Mouse (Mus musculus) left cerebral cortex, adult 18-20 months (tissue): ENCODE measurements around the gene Spaca7. TPM values are rescaled to one million over a fixed set of nuclear protein-coding genes. Genes with fewer than 3 reads are reported as not detected.
"Not testable (repeated sequence)": the region's sequence is repeated elsewhere in the genome, so short reads cannot be mapped to it uniquely, and the experiment has no call there.

ENCODE experiments used
- DNase-seq, 2 experiments: peaks; one replicate each; pipeline ENCODE4 v3.0.0; 2021 to 2022; ENCODE audit warnings: low spot score in 2 of 2, mixed read lengths in 1 of 2
- long read RNA-seq, 2 experiments: library from polyadenylated mRNA; stranded (forward); transcript quantifications; one replicate each; pipeline ENCODE4 v2.0.0; 2021
- total RNA-seq, 2 experiments: library from RNA; stranded (reverse); gene quantifications; 2 replicates each; pipeline ENCODE4 v1.2.3; 2021

Gene Spaca7
- not detected for total RNA-seq
- long read RNA-seq, experiment 1, result 0 reads
- long read RNA-seq, experiment 2, result 0 reads

DNA sequence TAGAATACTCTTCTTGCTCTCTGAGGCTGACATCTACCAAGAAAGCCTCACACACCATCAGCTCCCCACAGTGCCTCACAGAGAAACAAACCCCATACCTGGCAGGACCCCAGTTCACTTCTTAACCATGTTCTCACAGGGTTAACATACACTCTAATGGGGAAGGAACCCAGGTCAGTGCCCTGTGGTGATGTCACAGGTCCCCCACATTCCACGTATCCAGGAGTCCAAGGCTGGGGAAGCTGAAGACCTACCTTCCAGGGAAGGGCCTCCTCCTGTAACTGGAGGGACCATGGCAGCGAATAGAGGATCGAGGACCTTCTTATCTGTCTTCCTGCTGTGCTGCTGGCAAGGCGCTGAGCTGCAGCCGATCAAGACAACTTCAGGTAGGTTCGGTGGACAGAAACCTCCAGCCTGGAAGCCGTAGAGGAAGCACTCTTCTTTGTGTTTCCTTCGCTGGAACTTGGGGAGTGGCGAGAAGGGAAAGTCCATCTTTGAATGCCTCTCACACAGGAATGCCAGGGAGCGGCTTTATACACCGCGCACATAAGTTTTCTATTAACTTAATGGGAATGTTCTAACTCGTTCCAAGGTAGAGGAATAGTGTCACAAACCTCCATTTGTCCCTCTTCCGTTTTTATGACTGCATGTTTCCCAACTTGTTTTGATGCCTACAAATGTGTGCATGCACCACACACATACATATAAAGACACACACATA, at the start of gene Spaca7:
Gene Spaca7 (plus strand): TSS at position 216 of the 721 bp plus-strand sequence.
- DNase-seq, result no peak

DNA sequence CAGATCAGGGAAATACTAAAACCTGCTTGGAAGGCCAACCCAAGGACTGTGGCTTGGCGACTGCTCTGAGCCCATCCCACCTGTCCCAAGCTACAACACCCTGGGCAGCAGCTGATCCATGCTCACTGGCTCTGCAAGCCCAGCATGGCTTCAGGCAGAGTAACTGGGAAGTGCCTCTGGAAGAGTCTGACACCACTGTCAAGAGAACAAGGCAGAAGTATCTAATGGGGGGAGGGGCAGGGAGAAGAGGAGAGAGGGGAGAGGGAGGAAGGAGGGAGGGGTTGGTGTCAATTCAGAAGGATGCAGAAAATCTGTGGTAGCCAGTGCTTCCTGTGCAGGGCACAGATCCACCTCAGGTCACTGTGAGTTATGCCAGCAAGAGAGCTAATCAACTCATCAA, 48.5 kb upstream of the Spaca7 start:
- no peak for DNase-seq

DNA sequence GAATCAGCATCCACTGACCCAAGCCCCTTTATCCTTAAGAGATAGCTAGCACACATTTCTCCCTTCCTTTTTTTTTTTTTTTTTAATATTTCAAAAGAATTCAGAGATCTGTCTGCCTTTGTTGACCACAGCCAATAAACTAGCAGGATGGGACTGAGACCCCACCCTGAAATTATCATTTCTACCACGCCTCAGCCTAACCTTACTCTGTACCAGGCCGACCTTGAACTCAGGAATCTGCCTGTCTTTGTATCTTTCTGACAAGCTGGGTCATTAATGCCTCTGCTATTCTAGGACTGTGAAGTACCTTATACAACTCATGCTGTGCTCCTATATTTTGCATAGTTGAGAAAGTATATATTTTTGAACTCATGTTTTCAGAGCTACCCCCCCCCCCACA, 44.2 kb upstream of the Spaca7 start:
- no peak for DNase-seq

DNA sequence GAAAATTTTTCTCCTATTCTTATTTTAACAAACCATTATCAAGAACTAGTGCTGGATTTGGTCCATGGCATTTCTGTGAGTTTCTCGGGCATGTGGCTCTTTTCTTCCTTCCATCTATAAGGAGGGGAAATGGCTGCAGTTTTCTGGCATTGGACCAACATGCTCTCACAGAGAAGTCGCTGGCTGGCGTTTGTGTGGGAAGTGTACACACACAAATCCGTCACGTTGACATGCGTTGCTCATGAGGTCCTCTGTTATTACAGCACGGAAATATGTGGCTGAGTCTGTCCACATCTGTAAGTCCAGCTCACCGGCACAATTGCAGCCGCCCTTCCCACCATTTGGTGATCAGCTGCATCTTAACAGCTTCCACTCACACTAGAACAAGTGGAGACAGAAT, 37.2 kb upstream of the Spaca7 start:
- peak; percentile 10 to 27 for DNase-seq

DNA sequence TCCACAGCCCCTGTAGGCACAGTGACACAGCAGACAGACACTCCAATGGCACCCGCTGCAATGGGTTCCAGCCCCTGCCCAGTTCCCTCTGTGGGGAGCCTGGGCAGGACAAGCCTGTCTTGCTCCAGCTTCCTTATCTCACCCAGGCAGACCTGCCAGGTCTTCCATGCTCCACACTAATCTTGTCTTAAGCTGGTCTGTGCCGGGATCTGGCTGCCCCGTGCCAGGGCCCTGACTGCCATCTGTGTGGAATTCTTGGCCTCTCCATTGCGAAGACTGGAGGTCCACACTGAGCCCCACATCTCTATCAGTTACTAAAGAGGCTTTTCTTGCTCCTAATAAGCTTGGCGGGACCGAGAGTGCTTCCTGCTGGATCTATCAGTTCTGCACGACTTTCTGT, 36.5 kb upstream of the Spaca7 start:
- no peak for DNase-seq

DNA sequence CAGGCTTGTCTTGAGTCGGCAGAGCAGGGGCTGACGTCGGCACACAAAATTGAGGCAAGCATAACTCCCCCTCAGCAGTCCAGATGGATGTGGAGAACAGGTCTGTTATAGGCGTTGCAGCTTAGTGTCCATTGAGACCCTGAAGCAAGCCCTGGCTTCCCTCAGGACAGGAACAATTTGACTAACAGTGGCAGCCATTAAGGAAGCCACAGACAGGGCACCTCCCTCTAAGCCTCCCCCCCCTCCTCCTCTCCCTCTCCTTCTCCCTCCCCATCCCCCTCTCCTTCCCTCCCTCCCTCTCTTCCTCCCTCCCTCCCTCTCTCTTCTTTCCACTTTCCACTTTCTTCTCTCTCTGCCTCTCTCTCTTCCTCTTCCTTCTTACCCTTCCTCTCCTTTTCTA, 27.6 kb upstream of the Spaca7 start:
- DNase-seq, result no peak

DNA sequence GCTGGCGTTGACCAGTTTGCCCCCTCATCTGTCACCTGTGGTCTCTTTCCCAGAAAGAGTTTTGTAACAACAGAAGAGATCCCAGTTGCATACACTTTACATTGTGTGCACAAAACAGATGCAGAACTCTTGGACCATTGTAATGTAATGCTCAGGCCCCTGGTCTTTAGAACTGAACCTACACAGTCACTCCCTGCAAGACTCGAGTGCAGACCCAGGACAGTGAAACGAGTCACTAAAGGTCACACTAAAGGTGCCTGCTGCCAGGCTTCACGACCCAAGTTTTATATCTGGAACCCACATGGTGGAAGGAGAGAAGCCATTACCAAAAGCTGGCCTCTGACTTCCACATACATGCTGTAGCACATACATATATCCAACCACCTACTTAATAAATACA, 27.2 kb upstream of the Spaca7 start:
- no peak for DNase-seq

DNA sequence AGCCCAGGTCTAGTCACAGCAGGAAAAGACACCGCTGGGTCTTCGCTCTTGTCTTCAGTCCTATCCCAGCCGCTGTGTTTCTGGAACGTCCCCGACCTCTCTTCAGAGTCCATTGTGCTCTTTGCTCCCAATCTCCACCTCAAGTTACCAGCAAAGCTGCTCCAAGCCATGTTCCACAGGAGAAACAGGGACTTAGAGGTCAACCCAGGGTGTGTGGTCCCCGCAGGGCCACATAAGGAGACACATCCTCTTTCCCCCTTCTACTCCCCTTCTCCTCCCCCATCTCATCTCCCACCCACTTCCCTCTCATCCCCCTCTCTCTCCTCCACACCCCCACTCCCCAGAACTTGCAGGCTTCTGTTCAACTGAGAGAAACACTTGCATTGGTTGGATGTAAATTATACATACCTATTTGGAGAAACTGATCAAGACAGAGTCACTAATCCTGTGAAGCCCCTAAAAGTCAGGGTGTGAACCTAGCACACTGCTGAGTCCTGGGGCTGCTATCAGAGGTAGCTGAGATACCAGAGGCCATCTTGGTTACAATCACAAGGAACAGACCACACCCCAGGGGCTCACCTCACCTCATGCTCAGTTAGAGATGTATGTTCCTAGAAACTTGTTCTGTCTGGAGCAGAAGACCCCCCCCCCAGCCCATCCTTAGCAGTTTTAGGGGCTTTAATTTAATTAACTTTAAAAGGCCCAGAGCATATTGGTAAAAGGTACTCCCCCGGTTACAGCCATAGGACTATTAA, 25.2 kb upstream of the Spaca7 start:
- no peak for DNase-seq

DNA sequence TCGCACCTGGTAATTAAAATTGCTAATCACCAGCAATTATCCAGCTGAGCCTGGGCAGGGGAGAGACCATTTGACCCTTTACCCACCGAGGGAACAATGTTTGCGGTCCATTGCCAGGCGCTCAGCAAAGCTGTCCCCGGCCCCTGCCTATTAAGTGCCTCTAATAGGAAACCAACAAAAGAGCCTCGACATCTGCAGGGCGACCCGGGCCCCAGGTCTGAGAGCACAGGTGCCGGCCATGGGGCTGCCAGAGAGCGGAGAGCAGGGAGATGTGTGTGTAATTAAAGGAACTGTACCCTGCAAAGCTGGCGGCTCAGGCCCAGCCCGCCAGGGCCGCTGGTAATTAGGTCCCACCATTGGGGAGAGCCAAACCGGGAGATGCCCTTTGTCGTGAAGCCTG, 24.6 kb upstream of the Spaca7 start:
- DNase-seq, result no peak

DNA sequence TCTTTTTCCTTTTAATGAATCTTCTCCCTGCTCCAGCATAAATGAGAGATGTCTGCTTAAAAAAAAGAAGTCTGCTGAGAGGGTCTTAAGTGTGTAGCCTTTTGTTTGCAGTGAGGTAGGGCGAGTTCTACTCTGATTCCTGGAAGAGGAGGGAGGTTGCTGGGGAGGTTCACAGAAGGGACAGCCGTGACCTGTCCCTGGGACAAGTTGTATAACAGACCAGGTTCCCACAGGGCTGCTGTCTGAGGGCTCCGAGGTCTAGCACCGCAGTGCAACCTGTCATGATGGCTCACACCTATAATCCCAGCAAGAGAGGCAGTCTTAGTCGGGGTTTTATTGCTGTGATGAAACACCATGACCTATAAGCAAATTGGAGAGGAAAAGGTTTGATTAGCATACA, 24.1 kb upstream of the Spaca7 start:
- DNase-seq, result no peak

DNA sequence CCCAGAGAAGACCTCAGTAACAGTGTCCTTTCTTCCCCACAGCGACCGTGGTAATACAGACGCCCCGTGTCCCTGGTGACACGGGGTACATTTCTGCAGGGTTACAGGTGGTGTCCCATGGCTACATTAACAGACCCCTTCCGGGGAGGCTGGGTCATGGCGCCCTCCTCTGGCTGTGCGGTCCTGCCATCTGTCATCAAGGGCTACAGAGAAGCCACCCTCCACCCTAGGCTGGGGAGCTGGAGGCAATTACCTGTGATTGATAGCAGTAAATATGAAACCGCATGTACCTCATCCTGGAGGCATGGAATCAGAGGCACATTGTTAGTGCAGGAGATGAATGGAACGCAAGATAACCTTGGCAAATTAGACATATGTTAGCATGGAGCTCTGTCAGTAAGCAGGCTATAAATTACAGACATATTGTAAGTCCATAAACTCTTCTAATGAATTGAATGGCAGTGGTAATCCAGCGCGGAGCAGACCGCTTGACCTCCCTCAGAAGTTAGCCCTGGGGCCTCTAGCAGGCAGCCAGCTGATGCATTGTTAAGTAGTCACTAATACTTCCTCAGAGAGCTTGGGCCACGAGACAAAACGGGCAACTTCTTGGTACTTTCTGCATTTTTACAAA, 17.2 kb upstream of the Spaca7 start:
- no peak for DNase-seq

DNA sequence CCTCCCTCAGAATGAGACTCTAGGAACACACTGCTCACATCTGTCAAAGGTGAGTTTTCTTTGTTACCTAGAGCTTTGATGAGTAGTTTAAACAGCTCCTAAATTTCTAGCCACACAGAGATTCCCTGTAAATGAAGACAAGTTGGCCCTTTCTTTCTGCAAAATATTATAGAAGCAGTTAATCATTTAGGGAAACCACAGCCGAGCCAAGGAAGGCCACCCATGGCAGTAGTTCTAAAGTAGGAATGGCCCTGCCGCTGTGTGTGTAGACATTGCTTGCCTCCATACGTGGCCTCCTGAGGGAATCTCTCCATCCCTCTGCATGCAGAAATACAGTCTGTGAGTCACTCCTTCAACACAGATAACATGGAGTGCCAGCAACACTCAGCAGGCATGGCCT, 14.0 kb upstream of the Spaca7 start:
- no peak for DNase-seq

DNA sequence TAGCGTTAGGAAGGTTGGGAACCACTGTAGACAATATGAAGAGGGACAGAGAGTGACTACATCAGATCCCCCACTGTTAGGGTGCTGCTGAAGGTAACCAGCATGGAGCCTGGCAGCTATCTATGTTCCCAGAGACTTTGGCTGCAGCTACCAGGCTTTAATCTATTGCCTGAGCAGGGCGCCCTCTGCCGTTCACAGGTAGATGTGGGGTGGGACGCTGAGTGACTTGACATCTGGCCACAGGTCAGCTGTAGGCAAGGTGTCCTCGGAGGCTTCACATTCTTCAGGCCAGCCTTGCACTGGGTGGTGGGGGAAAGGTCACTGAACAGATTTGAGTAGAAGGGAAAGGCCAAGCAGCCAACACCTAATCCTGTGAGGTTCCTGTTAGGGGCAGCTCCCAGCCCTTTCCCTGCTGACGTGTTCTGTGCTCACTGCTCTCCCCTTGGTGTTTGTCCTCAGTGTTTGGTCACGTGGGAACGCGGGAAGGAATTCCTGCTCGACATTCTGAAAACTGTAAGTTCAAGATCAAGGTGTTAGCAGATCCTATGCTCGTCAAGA, 11.3 kb upstream of the Spaca7 start:
- DNase-seq, result peak; percentile 68 to 78

DNA sequence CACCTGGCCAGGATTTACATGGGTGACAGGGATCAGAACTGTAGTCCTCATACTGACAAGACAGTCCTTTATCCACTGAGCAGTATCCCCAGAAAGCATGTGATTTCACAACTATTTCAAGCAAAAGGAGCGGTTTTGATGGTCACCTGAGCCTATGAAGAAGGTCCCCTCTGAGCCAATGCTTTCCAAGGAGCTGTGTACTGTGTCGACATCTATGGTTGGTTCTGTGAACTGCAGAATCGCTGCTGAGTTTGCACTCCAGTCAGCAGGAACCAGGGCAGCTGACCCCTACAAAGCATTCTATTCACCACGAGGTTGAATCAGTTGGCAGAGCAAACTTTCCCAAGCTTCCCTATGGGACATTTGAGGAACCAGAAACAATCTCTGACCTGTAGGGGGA, 8.5 kb upstream of the Spaca7 start:
- DNase-seq, result peak; percentile 45 to 53

DNA sequence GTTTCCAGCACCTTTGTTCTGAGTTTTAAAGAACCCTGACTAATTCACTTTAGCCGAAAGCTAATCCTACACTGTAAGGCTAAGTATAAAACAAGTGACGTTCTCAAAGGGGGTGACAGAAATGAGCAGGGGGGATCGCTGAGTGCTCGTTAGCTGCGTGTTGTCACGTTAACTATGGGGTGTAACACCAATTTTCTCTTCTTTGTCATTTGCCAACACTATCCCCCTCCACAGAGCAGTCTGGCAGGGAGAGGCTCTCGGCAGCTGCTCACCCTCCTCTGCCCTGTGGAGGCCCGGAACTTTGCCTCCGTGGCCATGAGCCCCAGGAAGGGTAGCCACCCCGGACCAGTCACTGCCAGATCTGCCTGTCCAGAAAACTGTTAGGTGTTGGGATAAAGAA, 7.3 kb upstream of the Spaca7 start:
- no peak for DNase-seq

DNA sequence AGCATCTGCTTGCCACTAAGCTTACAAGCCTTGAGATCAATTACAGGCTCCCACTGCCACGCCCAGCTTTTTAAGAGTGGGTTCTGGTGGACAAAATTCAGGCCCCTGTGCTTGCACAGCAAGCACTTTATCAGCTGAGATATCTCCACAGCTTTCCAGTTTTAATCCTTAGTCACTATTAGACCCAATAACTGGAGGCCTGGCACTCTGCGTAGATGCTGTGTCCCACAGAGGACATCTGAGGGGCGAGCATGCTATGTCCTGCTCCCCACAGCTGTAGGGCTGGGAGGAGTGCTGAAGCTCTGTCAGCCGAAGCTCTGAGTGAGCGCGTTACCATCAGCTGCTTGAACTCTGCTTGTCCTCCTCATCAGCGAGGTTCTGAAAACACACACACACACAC, 6.3 kb upstream of the Spaca7 start:
- no peak for DNase-seq

DNA sequence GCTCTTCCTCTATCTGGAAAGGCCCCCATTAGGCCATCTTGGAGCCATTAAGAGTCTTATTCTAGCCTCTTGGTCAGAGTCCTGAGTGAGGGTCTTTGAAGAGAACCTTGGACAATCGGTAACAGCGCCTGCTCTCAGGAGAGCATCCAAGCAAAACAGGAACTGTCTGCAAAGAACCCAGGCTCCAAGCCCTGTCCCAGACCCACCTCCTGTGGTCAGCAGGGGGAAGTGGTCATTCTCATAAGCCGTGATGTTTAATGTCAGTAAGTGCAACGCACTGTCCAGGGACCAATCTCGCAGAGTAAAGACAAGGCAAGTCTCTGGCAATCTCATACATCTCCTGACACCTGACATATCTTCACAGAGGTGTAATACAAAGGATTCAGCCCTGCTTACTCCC, 3.2 kb downstream of the Spaca7 start:
- no peak for DNase-seq

DNA sequence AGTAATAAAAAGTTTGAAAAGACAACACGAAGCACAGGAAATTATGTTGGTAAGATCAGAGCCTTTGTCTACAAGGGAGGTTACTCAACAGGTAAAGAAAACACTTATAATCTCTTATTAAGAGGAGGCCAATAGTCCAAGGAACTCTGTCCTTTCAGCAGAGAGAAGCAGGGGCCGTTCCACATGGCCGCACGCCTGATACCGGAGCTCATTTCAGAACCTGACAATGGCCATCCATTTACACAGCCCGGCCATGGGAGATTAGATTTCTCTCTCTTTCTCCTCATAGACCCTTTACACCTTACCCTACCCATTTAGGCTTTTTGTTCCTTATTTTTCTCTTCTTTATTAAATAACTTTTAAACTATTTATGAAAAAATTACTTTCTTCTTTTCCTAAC, 3.9 kb downstream of the Spaca7 start:
- no peak for DNase-seq

DNA sequence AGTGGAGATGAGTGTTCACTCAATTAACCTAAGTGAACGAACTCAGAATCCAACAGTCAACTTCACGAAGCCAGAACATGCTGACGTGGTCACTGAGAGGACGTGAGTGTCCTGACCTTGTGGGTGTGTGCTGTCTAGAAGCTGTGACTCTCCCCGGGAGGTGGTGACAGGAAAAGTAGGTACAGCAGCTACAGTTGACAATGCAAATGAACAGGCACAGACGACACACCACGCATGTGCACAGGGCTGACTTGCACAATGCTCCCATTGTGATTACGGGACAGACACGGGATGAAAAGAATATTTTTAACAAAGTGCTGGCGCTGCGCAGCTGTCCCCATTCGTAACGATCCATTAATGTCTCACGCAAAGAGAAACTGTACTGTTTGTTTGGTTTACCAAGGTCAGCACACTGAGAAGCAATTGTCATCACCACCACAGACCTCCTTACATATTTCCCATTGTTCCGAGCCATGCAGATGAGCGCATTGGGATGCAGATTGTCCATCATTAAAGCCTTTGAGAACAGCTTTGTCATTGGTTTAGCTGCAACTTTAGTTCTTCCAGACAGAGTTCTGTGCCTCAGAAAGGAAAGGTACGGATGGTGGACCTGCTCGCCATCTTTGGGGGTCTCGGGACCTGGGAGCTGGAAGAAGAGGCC, 6.6 kb downstream of the Spaca7 start:
- not testable (repeated sequence) for DNase-seq

DNA sequence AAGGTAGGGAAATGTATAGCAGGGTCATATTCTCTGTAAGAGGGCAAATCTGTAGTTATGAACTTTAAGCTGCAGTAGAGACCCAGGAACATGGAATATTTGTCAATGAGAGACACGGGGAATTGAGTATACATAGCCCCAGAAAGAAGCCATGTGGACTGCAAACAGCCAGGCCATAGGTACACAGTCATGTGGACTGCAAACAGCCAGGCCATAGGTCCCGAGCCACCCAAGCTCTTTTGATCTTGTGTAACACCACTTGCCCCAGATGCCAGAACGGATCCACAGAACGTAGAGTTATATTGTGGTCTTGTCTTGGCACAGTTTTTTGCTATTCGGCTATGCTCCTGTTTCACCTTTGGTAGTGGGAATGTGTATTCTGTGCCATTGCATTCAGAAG, 11.0 kb downstream of the Spaca7 start:
- no peak for DNase-seq

DNA sequence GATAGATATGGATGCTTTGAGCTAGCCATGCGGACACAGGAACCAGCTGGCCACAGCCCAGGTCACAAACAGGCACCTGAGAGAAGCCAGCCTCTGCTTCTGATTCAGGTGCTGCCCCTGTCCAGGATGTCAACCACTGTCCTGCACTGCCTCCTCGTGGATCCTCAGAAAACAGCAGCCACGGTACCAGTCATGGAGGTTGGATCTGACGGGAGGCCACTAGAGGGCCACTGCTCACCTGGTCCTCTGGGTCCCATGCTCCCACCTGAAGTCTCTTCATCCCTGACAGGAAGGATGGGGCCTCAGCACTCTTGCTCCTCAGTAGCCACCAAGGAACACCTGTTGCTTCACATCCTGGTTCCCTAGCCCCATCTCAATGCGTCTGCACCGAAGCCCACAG, 34.4 kb downstream of the Spaca7 start:
- peak; percentile 87 to 91 for DNase-seq

DNA sequence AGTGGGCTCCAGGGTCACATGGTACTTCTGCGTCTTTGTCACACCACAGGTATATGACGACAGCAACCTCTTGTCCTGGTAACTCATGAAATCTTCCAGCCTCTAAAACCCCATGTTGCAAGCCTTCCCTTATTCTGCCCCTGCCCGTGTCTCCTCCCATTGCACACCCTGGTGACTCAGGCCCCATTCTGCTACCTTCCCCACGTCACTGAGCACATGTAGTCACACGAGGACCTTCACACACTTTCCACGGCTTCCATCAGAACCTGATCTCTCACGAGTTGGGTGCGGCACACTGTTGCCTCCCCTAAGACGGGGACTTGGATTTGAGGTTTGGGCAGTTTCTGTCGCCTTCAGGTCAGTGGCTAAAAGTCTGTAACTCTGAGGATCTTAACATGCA, 36.0 kb downstream of the Spaca7 start:
- no peak for DNase-seq
